Mouse (Mus musculus): ENCODE data around the gene Xab2.

DNA sequence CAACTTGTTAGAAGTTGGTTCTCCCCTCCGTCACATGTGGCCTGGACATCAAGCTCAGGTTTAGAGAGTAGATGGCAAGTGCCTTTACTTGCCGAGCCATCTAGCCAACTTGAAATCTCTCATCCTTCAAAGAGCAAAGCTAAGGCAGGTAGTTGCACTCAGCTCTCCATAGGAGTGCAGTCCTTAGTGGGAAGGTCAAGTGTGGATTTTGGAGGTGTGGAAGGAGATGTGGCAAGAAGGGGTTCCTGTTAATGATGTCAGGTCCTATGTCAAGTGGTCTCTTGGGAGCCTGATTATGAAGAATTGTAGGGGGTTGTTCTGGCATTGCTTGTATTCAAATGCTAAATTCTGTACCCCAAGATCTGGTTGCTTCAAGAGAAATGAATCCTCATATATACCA is 26.6 kb downstream of the Xab2 start:
- no peak for TF ChIP-seq GATA1 (IDR thresholded peaks at IDR 0.05; ENCODE audit: borderline replicate concordance, low read length)
- TF ChIP-seq FLI1 (IDR thresholded peaks at IDR 0.05; ENCODE audit: low read length), result no peak

All from megakaryocyte, embryonic 14.5 days (primary cell).